In the genomic region with DNA sequence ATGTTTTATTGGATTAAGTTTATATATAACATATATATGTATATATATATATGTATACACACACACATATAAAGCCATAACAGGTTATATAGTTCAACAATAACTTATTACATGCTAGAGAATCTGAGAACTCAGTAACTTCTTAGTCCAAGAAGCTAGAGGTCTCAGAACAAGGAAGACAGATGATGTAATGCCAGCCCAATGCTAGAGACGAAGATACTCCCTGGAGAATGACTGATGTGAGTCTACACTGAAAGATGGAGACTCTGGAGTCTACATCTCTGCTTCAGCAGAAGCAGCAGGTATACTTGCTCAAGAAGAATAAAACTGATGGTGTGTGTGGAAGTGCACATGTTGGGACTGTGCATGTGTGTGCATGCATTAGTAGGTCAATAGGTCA, we compare ENCODE assay signal across 35 mouse cellular contexts.
"Had no signal": no experiment of that assay in that cellular context is flagged by ENCODE, and none has a peak within 500 bp of the region (broad histone marks: within the 10 kb centered on the region; RNA-seq: fewer than 3 reads in every experiment).

No protein-coding gene starts in this region.

- DNase-seq: heart, postnatal 10 days; heart, postnatal 14 days; heart, postnatal 36 days; heart, postnatal 4 days; kidney, adult 11 months; kidney, adult 18-20 months; kidney, adult 2 months; kidney, adult 8-10 months; kidney, adult 9 months; kidney, postnatal 10 days; kidney, postnatal 14 days; kidney, postnatal 25 days; kidney, postnatal 36 days; kidney, postnatal 4 days; layer of hippocampus, adult 9-11 months; layer of hippocampus, postnatal 36 days had no signal

- H3K9ac ChIP-seq: heart, embryonic 12.5 days; heart, embryonic 13.5 days; heart, embryonic 15.5 days; hindbrain, embryonic 12.5 days; hindbrain, embryonic 13.5 days; hindbrain, embryonic 14.5 days; hindbrain, embryonic 15.5 days; intestine, embryonic 15.5 days; kidney, embryonic 15.5 days had no signal

- H3K9me3 ChIP-seq: heart, embryonic 15.5 days; hindbrain, embryonic 10.5 days; hindbrain, embryonic 12.5 days; hindbrain, embryonic 13.5 days; hindbrain, embryonic 15.5 days; intestine, embryonic 15.5 days; kidney, embryonic 15.5 days had no signal

- H3K36me3 ChIP-seq: heart, embryonic 12.5 days; heart, embryonic 13.5 days; heart, embryonic 15.5 days; hindbrain, embryonic 10.5 days; hindbrain, embryonic 12.5 days; hindbrain, embryonic 13.5 days; hindbrain, embryonic 15.5 days; intestine, embryonic 15.5 days; kidney, embryonic 15.5 days had no signal

- ATAC-seq: hindbrain, embryonic 16.5 days; hindbrain, postnatal 0 days; inflammation-experienced regulatory T-cells, adult 6 months; intestine, embryonic 15.5 days; intestine, embryonic 16.5 days; intestine, postnatal 0 days had no signal

- H3K27ac ChIP-seq: heart, embryonic 13.5 days; heart, embryonic 15.5 days; hindbrain, embryonic 10.5 days; hindbrain, embryonic 12.5 days; hindbrain, embryonic 13.5 days; hindbrain, embryonic 14.5 days; hindbrain, embryonic 15.5 days; hindbrain, postnatal 0 days; intestine, embryonic 15.5 days; kidney, embryonic 15.5 days; kidney, postnatal 0 days; layer of hippocampus, adult 2 months; left cerebral cortex, adult 2 months had no signal

- H3K4me3 ChIP-seq: heart, embryonic 12.5 days; heart, embryonic 13.5 days; heart, embryonic 15.5 days; hindbrain, embryonic 10.5 days; hindbrain, embryonic 12.5 days; hindbrain, embryonic 13.5 days; hindbrain, embryonic 15.5 days; intestine, embryonic 15.5 days; kidney, embryonic 15.5 days; layer of hippocampus, adult 2 months; left cerebral cortex, adult 2 months had no signal

- H3K27me3 ChIP-seq: heart, embryonic 12.5 days; heart, embryonic 13.5 days; heart, embryonic 15.5 days; hindbrain, embryonic 12.5 days; hindbrain, embryonic 13.5 days; hindbrain, embryonic 15.5 days; intestine, embryonic 15.5 days; kidney, embryonic 15.5 days had no signal

- H3K4me2 ChIP-seq: heart, embryonic 11.5 days; heart, embryonic 12.5 days; heart, embryonic 13.5 days; heart, embryonic 15.5 days; hindbrain, embryonic 12.5 days; hindbrain, embryonic 13.5 days; hindbrain, embryonic 14.5 days; hindbrain, embryonic 15.5 days; intestine, embryonic 15.5 days; kidney, embryonic 15.5 days had no signal

- H3K4me1 ChIP-seq: heart, embryonic 12.5 days; hindbrain, embryonic 12.5 days; hindbrain, embryonic 13.5 days; hindbrain, embryonic 15.5 days; intestine, embryonic 15.5 days had no signal
